Mouse (Mus musculus) hindlimb bud, embryonic 11.5 days (tissue): ENCODE results near the gene Atr.

ENCODE experiments used
- DNase-seq: peaks from one replicate; pipeline ENCODE4 v3.0.0-alpha.2; 2012; ENCODE audit warnings: low read depth, low spot score; ENCODE audit errors: extremely low spot score

Gene Atr

GRCm38 (mm10) chr9:95857414-95858026 is at the start of gene Atr:
Atr (plus strand) TSS chr9:95857597.
- peak; percentile 78 for DNase-seq

- DNase-seq, result no peak
Measured at GRCm38 (mm10) chr9:95809596-95809995, 47.8 kb upstream of the Atr start.

- no peak for DNase-seq
Measured at GRCm38 (mm10) chr9:95811817-95812216, 45.6 kb upstream of the Atr start.

DNA sequence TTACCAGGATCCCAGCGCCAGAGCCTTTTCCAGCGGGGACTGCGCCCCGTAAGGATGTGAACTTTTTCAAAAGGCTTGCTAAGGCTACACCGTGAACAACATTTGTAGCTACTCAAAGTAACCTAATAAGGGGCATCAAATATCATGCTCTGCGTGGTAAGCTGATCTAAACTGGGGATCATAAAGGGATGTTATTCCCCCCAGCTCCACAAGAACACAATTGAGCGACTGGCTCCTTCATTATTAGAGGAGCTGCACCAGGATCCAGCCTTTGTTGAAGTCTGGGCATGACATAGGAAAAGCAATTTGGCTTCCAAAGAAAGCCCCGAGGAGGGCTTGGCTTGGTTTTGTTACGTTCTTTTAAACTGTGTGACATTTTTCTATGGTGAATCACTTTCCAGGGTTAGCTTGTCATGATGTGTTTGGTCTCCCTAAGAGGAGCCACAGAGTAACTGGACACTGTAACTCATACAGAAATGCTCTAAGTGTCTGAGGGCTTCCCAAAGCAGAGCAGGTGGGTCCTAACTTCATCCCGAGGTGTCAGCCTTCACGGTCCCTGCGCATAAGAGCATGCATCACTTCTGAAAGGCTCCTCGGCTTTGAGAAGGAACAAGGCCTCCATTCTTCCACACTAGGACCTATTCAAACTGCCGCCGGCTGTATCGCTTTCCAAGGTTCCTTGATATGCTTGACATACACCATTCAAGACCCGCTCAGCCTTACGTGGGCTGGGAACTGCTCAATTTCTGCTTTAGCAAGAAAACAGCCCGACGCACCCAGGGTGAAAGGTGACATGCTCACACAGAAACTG is 43.5 kb upstream of the Atr start:
- no peak for DNase-seq

DNA sequence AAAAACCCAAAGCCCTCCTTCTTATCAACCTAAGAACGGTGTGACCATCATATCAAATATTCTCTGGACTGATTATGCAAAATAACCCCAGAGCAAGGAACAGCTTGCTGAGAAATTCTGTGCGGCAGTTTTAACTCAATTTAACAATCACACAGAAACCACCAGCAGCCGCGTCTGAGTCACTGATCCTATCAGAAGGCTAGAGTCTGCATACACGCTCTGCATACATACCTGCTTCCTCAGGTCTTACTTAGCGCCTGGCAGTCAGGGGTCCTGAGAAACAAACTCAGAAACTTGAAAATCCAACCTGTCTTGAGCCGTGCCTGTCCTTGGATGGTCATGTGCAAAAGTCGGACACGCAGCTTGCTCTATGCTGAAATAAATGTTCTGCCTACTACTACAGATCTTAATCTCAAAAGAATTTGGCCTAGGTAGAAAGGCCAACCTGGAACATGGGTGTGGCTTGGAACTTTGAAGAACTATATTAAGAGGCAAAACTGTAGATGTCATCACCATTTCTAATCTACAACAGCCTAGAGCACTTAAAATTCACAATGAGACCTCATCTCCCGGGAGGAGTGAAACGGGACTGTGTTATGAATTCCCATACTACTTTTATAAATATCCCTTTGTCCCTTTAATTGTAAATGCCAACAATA is 42.3 kb upstream of the Atr start:
- DNase-seq, result no peak

DNA sequence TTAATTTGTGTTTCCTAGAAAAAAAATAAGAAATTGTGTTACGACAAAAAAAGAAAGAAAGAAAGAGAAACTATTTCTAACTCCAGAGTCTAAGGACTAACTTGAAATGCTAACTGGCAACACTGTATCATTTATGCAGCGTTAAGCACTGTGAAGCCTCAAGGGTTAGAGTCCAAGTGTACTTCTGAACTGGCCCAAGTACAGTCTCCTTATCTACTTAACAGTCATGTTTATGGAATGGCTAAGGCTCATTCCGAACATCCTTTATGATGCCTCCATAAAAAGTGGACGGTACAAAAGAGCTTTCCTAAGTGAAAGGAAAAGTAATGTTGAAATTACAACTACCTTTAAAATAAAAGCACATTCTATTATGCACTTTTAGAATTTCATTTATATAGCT is 41.7 kb upstream of the Atr start:
- DNase-seq, result no peak

DNA sequence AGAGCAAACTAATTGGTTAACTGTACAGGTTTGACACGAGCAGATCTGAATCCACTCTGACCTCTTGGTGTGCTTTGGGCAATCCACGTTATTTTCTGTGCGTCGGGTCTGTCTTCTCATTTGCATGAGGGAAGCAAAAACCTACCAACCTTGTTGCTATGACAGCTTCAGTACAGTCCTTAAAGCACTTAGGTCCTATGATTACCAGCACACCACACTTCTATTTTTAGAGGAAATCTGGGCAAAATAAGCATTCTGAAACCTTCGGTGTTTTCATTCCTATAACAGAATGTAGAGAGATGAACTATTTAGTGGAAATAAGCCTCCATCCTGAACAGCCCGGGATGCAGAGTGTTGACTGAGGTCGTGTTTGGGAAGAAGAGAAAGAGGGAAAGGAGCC is 34.9 kb upstream of the Atr start:
- no peak for DNase-seq

DNA sequence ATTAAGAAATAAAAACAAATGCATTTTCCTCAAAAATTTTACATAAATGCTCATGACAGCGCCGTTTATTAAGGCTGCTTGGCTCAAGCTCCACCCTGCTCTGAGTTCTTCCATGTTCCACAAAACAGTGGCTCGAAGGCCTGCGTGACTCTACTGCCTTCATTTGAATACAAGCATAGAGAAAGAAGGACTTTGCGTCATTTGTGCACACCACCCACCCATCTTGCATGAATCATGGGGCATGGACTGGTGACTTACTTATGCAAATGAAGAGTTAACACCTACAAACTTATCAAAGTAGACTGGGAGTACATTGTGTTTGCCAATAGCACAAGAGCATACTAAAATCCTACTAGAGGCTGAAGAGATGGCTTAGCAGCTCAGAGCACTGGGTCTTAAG is 29.8 kb upstream of the Atr start:
- DNase-seq, result no peak

DNA sequence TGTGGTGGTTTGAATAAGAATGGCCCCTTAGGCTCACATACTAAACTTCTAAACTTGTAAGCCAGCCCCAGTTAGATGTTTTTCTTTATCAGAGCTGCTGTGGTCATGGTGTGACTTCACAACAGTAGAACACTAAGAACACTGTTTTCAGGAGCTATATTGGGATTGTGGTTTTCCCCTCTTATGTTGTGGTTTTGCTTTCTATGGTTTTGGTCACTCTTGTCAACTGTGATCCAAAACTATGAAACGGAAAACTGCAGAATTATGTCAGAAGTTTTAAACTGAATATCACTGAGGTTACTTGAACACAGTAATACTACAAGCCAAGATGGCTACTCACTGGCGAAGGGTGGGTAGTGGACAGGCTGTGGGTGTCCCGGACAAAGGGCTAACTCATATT is 24.6 kb upstream of the Atr start:
- no peak for DNase-seq

GRCm38 (mm10) chr9:95834799-95835198 is 22.6 kb upstream of the Atr start:
- no peak for DNase-seq

GRCm38 (mm10) chr9:95835741-95836140 is 21.7 kb upstream of the Atr start:
- no peak for DNase-seq

GRCm38 (mm10) chr9:95839424-95839823 is 18.0 kb upstream of the Atr start:
- DNase-seq, result no peak

GRCm38 (mm10) chr9:95844825-95845460 is 12.5 kb upstream of the Atr start, which contains the start of gene Pls1:
Pls1 (minus strand) TSS chr9:95845311.
- DNase-seq, result peak; percentile 57

- no peak for DNase-seq
Measured at GRCm38 (mm10) chr9:95845711-95846110, 11.7 kb upstream of the Atr start.

GRCm38 (mm10) chr9:95851671-95852070 is 5.7 kb upstream of the Atr start:
- no peak for DNase-seq

- peak; percentile 82 for DNase-seq
Measured at GRCm38 (mm10) chr9:95852896-95853295, 4.5 kb upstream of the Atr start.

- DNase-seq, result no peak
Measured at GRCm38 (mm10) chr9:95854891-95855290, 2.5 kb upstream of the Atr start.

DNA sequence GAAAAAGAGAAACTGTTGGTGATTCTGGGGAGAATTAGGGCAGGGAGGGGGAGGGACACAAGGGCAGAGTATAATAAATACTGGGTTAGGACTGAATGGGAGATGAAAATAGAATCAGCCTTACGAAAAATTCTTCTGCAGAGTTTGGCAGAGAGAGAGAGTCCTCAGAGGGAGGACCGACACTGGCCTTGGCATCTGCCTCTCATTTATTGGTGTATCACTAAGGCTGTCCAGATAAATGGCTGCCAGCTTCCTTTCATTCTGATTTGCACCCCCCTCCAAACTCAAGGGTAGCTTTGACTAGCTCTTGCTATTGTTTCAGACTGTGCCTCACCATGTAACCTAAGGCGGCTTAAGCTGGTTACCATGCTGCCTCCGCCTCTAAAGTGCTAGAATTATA is 1.4 kb upstream of the Atr start:
- no peak for DNase-seq

DNA sequence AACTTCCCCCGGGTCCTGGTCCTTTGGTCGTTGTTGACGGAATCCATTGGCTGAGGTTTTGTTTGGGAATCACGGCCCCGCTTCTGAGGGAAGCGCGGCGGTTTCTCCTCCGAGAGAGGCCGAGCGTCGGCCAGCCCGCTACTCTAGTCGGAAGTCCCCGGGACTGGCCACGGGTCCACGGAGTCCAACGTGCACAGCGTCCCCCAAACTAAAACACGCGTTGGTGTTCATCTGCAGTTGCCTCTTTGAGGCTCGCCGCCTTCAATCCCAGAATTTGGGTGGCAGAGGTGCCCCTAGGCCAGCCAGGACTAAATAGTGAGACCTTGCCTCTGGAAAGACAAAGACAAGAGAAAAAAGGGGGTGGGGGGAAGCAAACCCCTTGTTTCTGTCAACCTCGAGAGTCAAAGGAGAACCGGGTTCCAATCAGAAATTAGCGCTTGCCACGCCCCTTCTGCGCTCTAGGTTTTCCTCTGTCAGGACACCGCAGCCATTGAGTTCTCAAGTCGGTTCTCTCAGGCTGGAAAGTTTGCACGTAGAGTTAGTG is 702 bp downstream of the Atr start:
- DNase-seq, result no peak

- DNase-seq, result no peak
Measured at GRCm38 (mm10) chr9:95878246-95878645, 20.8 kb downstream of the Atr start.

- DNase-seq, result no peak
Measured at GRCm38 (mm10) chr9:95882751-95883150, 25.4 kb downstream of the Atr start.
